Mouse (Mus musculus): ENCODE measurements around the gene Gstk1. TPM values are rescaled to one million over a fixed set of nuclear protein-coding genes. Genes with fewer than 3 reads are reported as not detected.

Gstk1 gene
- 9.9 and 13.1 TPM in 2 replicates for polyA plus RNA-seq (2014; fragmentation: Nextera tagmentation; extraction: Ambion mirVana)

DNA sequence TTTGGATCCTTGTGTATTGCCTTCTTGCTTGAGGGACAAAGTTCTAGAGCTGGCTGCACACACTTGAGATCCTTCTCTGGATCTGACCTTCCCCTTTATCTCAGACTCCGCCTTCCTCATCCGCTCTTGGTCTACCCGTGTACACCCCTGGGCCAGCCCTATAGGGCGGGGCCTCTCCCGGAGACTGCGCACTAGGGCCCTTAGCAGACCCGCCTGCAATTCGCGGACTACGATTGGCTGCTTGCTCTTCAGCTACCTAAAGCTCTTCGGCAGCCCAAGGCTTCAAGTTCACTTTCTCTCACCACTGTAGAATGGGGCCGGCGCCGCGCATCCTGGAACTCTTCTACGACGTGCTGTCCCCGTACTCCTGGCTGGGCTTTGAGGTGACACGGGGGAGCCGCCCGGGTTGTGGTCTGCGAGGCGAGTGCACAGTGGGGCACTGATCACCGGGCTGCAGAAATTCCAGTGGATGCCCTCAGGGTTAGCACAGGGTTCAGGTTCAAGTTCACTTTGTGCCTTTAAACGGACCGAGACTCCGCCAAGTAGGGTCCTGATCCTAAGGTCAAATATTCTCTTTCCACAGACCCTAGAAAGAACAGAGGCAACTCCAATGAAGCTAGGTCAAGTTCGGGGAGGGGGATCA is at the start of gene Gstk1:
Gstk1 (plus strand) TSS at position 225 of the 643 bp plus-strand sequence.
- ATAC-seq (peak; percentile 98), DNase-seq (ENCODE audit: low spot score) (peak; percentile 89)
- Histone ChIP-seq H3K9ac (ENCODE audit: low read length) (peak within 1 kb of the TSS; percentile 43; the same call in 1 of the 2 replicates), H3K27me3 (replicated peaks; ENCODE audit: control insufficient read depth, insufficient read depth, low read length) (no peaks in the 10 kb centered on the region), H3K27ac (ENCODE audit: low read depth, low read length) (no peak within 1 kb of the TSS), H3K36me3 (ENCODE audit: control insufficient read depth, insufficient read depth, low read length) (no peaks in the 10 kb centered on the region), H3K4me3 (ENCODE audit: low read depth, low read length) (peak within 1 kb of the TSS; percentile 31), H3K9me3 (replicated peaks; ENCODE audit: control insufficient read depth, low read length) (no peaks in the 10 kb centered on the region), H3K4me1 (ENCODE audit: control insufficient read depth, insufficient read depth, low read length) (no peaks in the 10 kb centered on the region), H3K4me2 (ENCODE audit: low read length) (peak within 1 kb of the TSS; percentile 51)
- 4% methylated on average over 28 of the region's 28 CpGs for WGBS

- 42% methylated on average over 3 of the region's 3 CpGs for WGBS
- no peak for ATAC-seq
- Histone ChIP-seq H3K4me1 (ENCODE audit: control insufficient read depth, insufficient read depth, low read length) (no peaks in the 10 kb centered on the region), H3K4me3 (ENCODE audit: low read depth, low read length) (no peak overlapping the region), H3K9ac (ENCODE audit: low read length) (no peak overlapping the region), H3K4me2 (ENCODE audit: low read length) (no peak overlapping the region), H3K36me3 (ENCODE audit: control insufficient read depth, insufficient read depth, low read length) (no peaks in the 10 kb centered on the region), H3K9me3 (replicated peaks; ENCODE audit: control insufficient read depth, low read length) (no peaks in the 10 kb centered on the region), H3K27ac (ENCODE audit: low read depth, low read length) (no peak overlapping the region), H3K27me3 (replicated peaks; ENCODE audit: control insufficient read depth, insufficient read depth, low read length) (no peaks in the 10 kb centered on the region)
- DNase-seq (ENCODE audit: low spot score): peak; percentile 42
Observed at GRCm38 (mm10) chr6:42197710-42198109, 48.0 kb upstream of the Gstk1 start.

DNA sequence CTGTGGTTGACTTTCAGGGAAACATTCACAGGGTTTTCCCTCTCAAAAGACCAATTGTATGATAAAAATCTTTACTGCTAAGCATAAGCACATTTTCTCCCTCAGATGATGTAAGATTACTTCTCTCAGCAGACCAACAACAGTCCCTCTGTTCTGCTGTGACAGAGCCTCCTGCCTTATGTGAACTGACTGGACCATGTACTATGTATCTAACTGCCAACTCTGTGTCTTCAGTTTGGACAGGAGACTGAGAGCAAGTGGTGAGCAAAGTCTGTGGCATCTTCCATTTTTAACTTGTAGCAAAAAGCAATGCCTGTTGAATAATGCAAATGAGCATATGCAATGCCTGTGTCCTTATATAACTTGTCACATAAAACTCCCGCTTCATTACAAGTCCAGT is 46.2 kb upstream of the Gstk1 start:
- no peaks in the 10 kb centered on the region for H3K9me3 ChIP-seq (replicated peaks; ENCODE audit: control insufficient read depth, low read length)
- H3K36me3 ChIP-seq (ENCODE audit: control insufficient read depth, insufficient read depth, low read length): no peaks in the 10 kb centered on the region
- DNase-seq (ENCODE audit: low spot score) (no peak), ATAC-seq (no peak)
- H3K27ac ChIP-seq (ENCODE audit: low read depth, low read length): no peak overlapping the region
- H3K9ac ChIP-seq (ENCODE audit: low read length): no peak overlapping the region
- WGBS: 89% methylated on average over 1 of the region's 1 CpGs
- H3K4me1 ChIP-seq (ENCODE audit: control insufficient read depth, insufficient read depth, low read length): no peaks in the 10 kb centered on the region
- H3K4me3 ChIP-seq (ENCODE audit: low read depth, low read length): no peak overlapping the region
- no peak overlapping the region for H3K4me2 ChIP-seq (ENCODE audit: low read length)
- H3K27me3 ChIP-seq (replicated peaks; ENCODE audit: control insufficient read depth, insufficient read depth, low read length): no peaks in the 10 kb centered on the region

- Histone ChIP-seq H3K9ac (ENCODE audit: low read length) (no peak within 1 kb of the TSS), H3K9me3 (replicated peaks; ENCODE audit: control insufficient read depth, low read length) (no peaks in the 10 kb centered on the region), H3K27me3 (replicated peaks; ENCODE audit: control insufficient read depth, insufficient read depth, low read length) (no peaks in the 10 kb centered on the region), H3K36me3 (ENCODE audit: control insufficient read depth, insufficient read depth, low read length) (no peaks in the 10 kb centered on the region), H3K27ac (ENCODE audit: low read depth, low read length) (no peak within 1 kb of the TSS), H3K4me3 (ENCODE audit: low read depth, low read length) (no peak within 1 kb of the TSS), H3K4me2 (ENCODE audit: low read length) (no peak within 1 kb of the TSS), H3K4me1 (ENCODE audit: control insufficient read depth, insufficient read depth, low read length) (no peaks in the 10 kb centered on the region)
- WGBS: 80% methylated on average over 2 of the region's 2 CpGs
- no peak for DNase-seq (ENCODE audit: low spot score)
- ATAC-seq: no peak
Observed at GRCm38 (mm10) chr6:42215028-42215427, 30.7 kb upstream of the Gstk1 start, which contains the start of gene Tas2r144. Gene Tas2r144, plus strand, starts transcription at chr6:42215328.

GRCm38 (mm10) chr6:42222286-42222685 is 23.4 kb upstream of the Gstk1 start:
- H3K4me1 ChIP-seq (ENCODE audit: control insufficient read depth, insufficient read depth, low read length): no peaks in the 10 kb centered on the region
- no peak overlapping the region for H3K4me2 ChIP-seq (ENCODE audit: low read length)
- no peak for DNase-seq (ENCODE audit: low spot score)
- no peaks in the 10 kb centered on the region for H3K27me3 ChIP-seq (replicated peaks; ENCODE audit: control insufficient read depth, insufficient read depth, low read length)
- no peak overlapping the region for H3K27ac ChIP-seq (ENCODE audit: low read depth, low read length)
- H3K36me3 ChIP-seq (ENCODE audit: control insufficient read depth, insufficient read depth, low read length): no peaks in the 10 kb centered on the region
- ATAC-seq: no peak
- no peaks in the 10 kb centered on the region for H3K9me3 ChIP-seq (replicated peaks; ENCODE audit: control insufficient read depth, low read length)
- WGBS: 69% methylated on average over 3 of the region's 3 CpGs
- H3K9ac ChIP-seq (ENCODE audit: low read length): no peak overlapping the region
- no peak overlapping the region for H3K4me3 ChIP-seq (ENCODE audit: low read depth, low read length)

- DNase-seq (ENCODE audit: low spot score) (no peak), ATAC-seq (no peak)
- WGBS: 71% methylated on average over 4 of the region's 4 CpGs
- Histone ChIP-seq H3K4me2 (ENCODE audit: low read length) (no peak overlapping the region), H3K27me3 (replicated peaks; ENCODE audit: control insufficient read depth, insufficient read depth, low read length) (no peaks in the 10 kb centered on the region), H3K4me3 (ENCODE audit: low read depth, low read length) (no peak overlapping the region), H3K9me3 (replicated peaks; ENCODE audit: control insufficient read depth, low read length) (no peaks in the 10 kb centered on the region), H3K4me1 (ENCODE audit: control insufficient read depth, insufficient read depth, low read length) (no peaks in the 10 kb centered on the region), H3K9ac (ENCODE audit: low read length) (no peak overlapping the region), H3K36me3 (ENCODE audit: control insufficient read depth, insufficient read depth, low read length) (no peaks in the 10 kb centered on the region), H3K27ac (ENCODE audit: low read depth, low read length) (no peak overlapping the region)
Observed at GRCm38 (mm10) chr6:42225046-42225445, 20.7 kb upstream of the Gstk1 start.

DNA sequence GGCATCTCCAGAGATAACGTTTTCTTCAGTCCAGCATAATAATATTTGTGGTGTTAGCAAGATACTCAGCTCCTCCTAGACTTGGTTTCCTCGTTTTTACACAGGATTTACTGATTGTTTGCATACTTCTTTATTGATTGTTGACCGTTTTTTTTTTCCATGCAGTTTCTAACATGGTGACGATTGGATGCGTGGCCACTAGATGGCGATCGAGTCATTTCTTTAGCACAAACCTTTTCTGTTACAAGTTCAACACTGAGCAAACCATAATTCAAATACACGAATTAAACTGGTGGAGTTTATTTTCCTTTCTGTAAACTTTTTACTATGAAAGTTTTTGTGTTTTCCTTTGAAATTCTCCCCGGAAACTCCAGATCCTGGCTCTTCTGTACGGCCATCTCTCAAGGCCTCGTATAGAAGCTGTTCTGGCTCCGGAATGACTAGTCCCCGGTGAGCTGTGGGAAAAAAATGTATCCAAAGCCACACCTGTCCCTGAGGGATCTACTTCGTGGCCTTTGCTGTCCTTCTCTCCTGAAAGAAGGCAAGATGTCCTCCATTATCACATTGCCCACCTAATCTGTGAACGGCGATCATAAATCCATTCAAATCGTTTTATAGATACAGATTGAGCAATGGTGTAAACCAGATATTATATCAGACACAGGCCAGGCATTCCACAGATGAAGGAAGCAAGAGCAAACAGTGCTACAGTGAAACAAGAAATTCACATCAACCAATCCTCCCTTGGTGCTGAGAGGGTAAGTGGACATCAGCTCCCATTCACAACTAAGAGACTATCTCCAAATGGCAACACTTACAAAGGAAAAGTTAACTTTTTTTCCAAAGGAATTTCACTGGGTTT is 18.3 kb upstream of the Gstk1 start:
- Histone ChIP-seq H3K9me3 (replicated peaks; ENCODE audit: control insufficient read depth, low read length) (no peaks in the 10 kb centered on the region), H3K9ac (ENCODE audit: low read length) (no peak overlapping the region), H3K4me2 (ENCODE audit: low read length) (no peak overlapping the region), H3K36me3 (ENCODE audit: control insufficient read depth, insufficient read depth, low read length) (no peaks in the 10 kb centered on the region), H3K4me3 (ENCODE audit: low read depth, low read length) (no peak overlapping the region), H3K27ac (ENCODE audit: low read depth, low read length) (no peak overlapping the region), H3K27me3 (replicated peaks; ENCODE audit: control insufficient read depth, insufficient read depth, low read length) (no peaks in the 10 kb centered on the region), H3K4me1 (ENCODE audit: control insufficient read depth, insufficient read depth, low read length) (no peaks in the 10 kb centered on the region)
- WGBS: 35% methylated on average over 17 of the region's 17 CpGs
- DNase-seq (ENCODE audit: low spot score) (peak; percentile 85), ATAC-seq (peak; percentile 74)

DNA sequence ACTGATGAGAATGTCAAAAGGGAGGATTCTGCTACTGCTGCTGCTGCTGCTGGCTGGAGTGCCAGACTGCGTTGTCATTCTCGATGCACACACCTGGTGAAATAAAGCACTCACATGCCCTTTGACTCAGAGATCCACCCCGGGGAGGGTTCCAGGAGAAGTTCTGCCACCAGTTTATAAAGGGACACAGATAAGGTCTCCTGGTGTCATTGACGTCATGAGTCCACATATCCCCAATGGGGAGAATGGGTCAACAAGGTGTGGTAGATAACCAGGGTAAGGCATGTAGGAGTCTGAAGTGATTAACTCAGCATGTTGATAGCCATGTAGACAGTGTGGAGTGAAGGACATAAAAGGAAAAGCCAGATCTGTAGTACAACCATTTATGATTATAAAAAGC is 16.1 kb upstream of the Gstk1 start:
- Histone ChIP-seq H3K9me3 (replicated peaks; ENCODE audit: control insufficient read depth, low read length) (no peaks in the 10 kb centered on the region), H3K27me3 (replicated peaks; ENCODE audit: control insufficient read depth, insufficient read depth, low read length) (no peaks in the 10 kb centered on the region), H3K4me3 (ENCODE audit: low read depth, low read length) (no peak overlapping the region), H3K9ac (ENCODE audit: low read length) (no peak overlapping the region), H3K27ac (ENCODE audit: low read depth, low read length) (no peak overlapping the region), H3K4me1 (ENCODE audit: control insufficient read depth, insufficient read depth, low read length) (no peaks in the 10 kb centered on the region), H3K4me2 (ENCODE audit: low read length) (no peak overlapping the region), H3K36me3 (ENCODE audit: control insufficient read depth, insufficient read depth, low read length) (no peaks in the 10 kb centered on the region)
- 84% methylated on average over 4 of the region's 4 CpGs for WGBS
- no peak for DNase-seq (ENCODE audit: low spot score)
- ATAC-seq: no peak

- Histone ChIP-seq H3K27ac (ENCODE audit: low read depth, low read length) (no peak overlapping the region), H3K9ac (ENCODE audit: low read length) (no peak overlapping the region), H3K4me3 (ENCODE audit: low read depth, low read length) (no peak overlapping the region), H3K36me3 (ENCODE audit: control insufficient read depth, insufficient read depth, low read length) (no peaks in the 10 kb centered on the region), H3K4me2 (ENCODE audit: low read length) (no peak overlapping the region), H3K9me3 (replicated peaks; ENCODE audit: control insufficient read depth, low read length) (no peaks in the 10 kb centered on the region), H3K4me1 (ENCODE audit: control insufficient read depth, insufficient read depth, low read length) (no peaks in the 10 kb centered on the region), H3K27me3 (replicated peaks; ENCODE audit: control insufficient read depth, insufficient read depth, low read length) (no peaks in the 10 kb centered on the region)
- WGBS: 72% methylated on average over 3 of the region's 3 CpGs
- peak; percentile 64 for DNase-seq (ENCODE audit: low spot score)
- ATAC-seq: peak; percentile 63; the same call in 1 of the 2 replicates
Observed at GRCm38 (mm10) chr6:42231191-42231590, 14.5 kb upstream of the Gstk1 start.
